Mouse (Mus musculus): Measurements from ENCODE around the gene Tcf3. TPM values are rescaled to one million over a fixed set of nuclear protein-coding genes. Genes with fewer than 3 reads are reported as not detected.

The Tcf3 gene
- polyA plus RNA-seq, 1 experiment from 2014 or later = 62.5 TPM

GRCm38 (mm10) chr10:80388731-80389130 is 44.7 kb downstream of the Tcf3 start:
- Histone ChIP-seq H3K4me3 (no peak overlapping the region), H3K9ac (no peak overlapping the region), H3K27ac (no peak overlapping the region), H3K27me3 (no peaks in the 10 kb centered on the region), H3K36me3 (peaks cover 53% of the 10 kb centered on the region), H3K4me2 (peak overlapping the region; percentile 91), H3K9me3 (no peaks in the 10 kb centered on the region), H3K4me1 (replicated peaks) (peaks cover 28% of the 10 kb centered on the region)
- ATAC-seq (ENCODE audit: low FRiP score) = no peak
- 30% methylated on average over 2 of the region's 2 CpGs for WGBS

DNA sequence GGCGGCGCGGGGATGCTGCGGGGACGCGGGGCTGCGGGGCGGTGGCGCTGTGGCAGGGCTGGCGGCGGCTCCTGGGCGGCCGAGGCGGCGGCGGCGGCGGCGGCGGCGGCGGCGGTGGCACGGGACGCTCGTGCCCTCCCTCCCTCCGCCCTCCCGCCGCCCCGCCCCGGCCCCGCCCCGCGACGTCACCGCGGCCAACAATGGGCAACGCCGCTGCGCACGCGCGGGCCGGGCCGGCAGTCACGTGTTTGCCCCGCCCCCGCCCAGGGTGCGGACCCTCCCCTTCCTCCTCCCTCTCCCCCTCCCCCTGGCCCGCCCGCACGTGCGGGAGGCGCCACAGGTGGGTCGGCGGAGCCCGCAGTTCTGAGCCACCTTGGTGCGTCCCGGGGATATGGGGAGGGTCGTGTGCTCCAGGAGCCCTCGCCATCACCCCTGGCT is 45.9 kb downstream of the Tcf3 start, which contains the start of gene Mex3d:
Gene Mex3d, minus strand, starts transcription at position 138 of the 438 bp plus-strand sequence.
- Histone ChIP-seq H3K27me3 (no peaks in the 10 kb centered on the region), H3K9ac (peak within 1 kb of the TSS; percentile 100), H3K4me3 (peak within 1 kb of the TSS; percentile 98), H3K4me2 (peak within 1 kb of the TSS; percentile 100), H3K36me3 (peaks cover 53% of the 10 kb centered on the region), H3K9me3 (no peaks in the 10 kb centered on the region), H3K4me1 (replicated peaks) (peaks cover 40% of the 10 kb centered on the region), H3K27ac (peak within 1 kb of the TSS; percentile 99)
- ATAC-seq (ENCODE audit: low FRiP score) = peak; percentile 41
- 0% methylated on average over 21 of the region's 61 CpGs for WGBS

GRCm38 (mm10) chr10:80386735-80387471 is 46.5 kb downstream of the Tcf3 start:
- peaks cover 46% of the 10 kb centered on the region for H3K4me1 ChIP-seq (replicated peaks)
- WGBS = under 1% methylated on average over 89 of the region's 94 CpGs
- no peaks in the 10 kb centered on the region for H3K27me3 ChIP-seq
- peak overlapping the region; percentile 100 for H3K9ac ChIP-seq
- H3K9me3 ChIP-seq = no peaks in the 10 kb centered on the region
- peak overlapping the region; percentile 98 for H3K4me3 ChIP-seq
- peaks cover 53% of the 10 kb centered on the region for H3K36me3 ChIP-seq
- no peak for ATAC-seq (ENCODE audit: low FRiP score)
- peak overlapping the region; percentile 99 for H3K27ac ChIP-seq
- peak overlapping the region; percentile 100 for H3K4me2 ChIP-seq

DNA sequence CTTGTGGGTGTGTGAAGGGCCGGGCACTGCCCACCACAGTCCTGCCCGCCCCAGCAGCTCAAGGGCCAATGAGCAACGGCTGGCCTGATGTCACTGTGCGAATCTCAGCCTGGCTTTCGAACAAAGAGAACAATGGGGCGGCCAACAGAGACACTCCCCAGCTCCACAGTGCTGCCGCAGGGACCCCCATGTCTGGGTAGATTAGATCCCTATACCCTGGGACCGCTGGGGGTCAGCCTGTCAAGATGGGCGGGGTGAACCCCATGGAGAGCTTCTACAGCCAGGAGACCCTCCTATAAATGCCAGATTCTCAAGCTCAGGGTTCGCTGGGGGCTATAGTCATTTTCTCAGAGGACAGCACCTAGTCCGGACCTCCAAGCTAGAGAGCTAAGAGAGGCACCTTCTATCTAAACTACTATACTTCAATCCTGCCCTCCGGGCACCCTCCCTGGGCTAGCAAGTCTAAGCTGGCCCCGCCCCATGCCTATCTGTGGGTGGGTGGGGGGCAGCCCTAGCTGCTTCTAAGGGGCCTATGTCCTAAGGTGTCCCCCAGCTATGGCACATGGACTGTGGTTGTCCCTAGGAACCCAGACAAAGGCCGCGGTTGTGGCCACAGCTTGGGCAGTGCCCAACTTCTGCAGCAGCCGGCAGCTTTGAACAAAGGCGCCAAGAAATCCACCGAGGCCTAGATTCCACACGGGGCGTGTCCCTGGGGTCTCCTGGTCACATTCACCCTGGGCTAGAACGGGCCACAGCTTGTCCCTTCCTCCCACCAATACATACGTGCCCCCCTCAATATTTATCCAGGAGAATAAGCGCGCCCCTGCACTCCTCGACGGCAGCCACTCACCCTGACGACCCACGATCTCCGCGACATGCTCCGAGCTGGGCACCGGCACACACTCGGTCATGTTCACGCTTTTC is 47.4 kb downstream of the Tcf3 start:
- Histone ChIP-seq H3K36me3 (peaks cover 53% of the 10 kb centered on the region), H3K27me3 (no peaks in the 10 kb centered on the region), H3K9me3 (no peaks in the 10 kb centered on the region), H3K27ac (peak overlapping the region; percentile 99), H3K9ac (peak overlapping the region; percentile 100), H3K4me2 (peak overlapping the region; percentile 100), H3K4me1 (replicated peaks) (peaks cover 53% of the 10 kb centered on the region), H3K4me3 (peak overlapping the region; percentile 98)
- ATAC-seq (ENCODE audit: low FRiP score) = peak; percentile 67
- WGBS = under 1% methylated on average over 34 of the region's 34 CpGs

- H3K9ac ChIP-seq = peak overlapping the region; percentile 100
- peak overlapping the region; percentile 99 for H3K27ac ChIP-seq
- no peaks in the 10 kb centered on the region for H3K9me3 ChIP-seq
- peak overlapping the region; percentile 100 for H3K4me2 ChIP-seq
- H3K4me1 ChIP-seq (replicated peaks) = peaks cover 57% of the 10 kb centered on the region
- 8% methylated on average over 7 of the region's 7 CpGs for WGBS
- ATAC-seq (ENCODE audit: low FRiP score) = 0 out of 2 replicates have a peak, but pooled peaks have one; percentile 8
- H3K27me3 ChIP-seq = no peaks in the 10 kb centered on the region
- peaks cover 51% of the 10 kb centered on the region for H3K36me3 ChIP-seq
- H3K4me3 ChIP-seq = peak overlapping the region; percentile 98
These were observed 48.1 kb downstream of the Tcf3 start for GRCm38 (mm10) chr10:80385310-80385709.

- Histone ChIP-seq H3K4me1 (replicated peaks) (peaks cover 57% of the 10 kb centered on the region), H3K9me3 (no peaks in the 10 kb centered on the region), H3K9ac (peak overlapping the region; percentile 100), H3K27me3 (no peaks in the 10 kb centered on the region), H3K4me2 (peak overlapping the region; percentile 100), H3K27ac (peak overlapping the region; percentile 99), H3K4me3 (peak overlapping the region; percentile 98), H3K36me3 (peaks cover 51% of the 10 kb centered on the region)
- WGBS = 62% methylated on average over 7 of the region's 7 CpGs
- ATAC-seq (ENCODE audit: low FRiP score) = no peak
These were observed 48.7 kb downstream of the Tcf3 start for GRCm38 (mm10) chr10:80384709-80385108.

DNA sequence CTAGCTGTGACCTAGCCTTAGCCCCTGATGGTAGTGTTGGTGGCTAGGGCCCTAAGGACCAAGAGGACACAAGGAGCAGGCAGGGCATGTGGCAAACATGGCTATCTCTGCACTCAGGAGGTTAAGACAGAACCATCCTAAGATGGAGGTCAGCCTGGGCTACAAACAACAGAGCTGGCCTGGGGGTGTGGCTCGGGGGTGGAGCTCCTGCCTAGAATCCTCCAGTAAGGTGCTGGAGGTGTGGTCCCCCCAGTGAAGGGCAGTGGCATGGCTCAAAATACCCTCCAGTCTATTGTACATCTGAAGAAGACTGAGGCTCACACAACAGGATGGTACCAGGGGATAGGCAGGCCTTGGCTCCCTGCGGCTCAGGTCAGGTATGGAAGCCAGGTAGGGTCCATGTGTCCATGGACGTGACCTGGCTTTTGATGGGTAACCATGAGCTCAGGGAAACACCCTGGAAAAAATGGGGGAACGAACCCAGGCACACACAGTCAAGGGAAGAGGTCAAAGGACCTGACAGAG is 49.3 kb downstream of the Tcf3 start:
- Histone ChIP-seq H3K4me3 (peak overlapping the region; percentile 98), H3K9me3 (no peaks in the 10 kb centered on the region), H3K27ac (peak overlapping the region; percentile 99), H3K4me2 (peak overlapping the region; percentile 100), H3K36me3 (peaks cover 55% of the 10 kb centered on the region), H3K27me3 (no peaks in the 10 kb centered on the region), H3K9ac (peak overlapping the region; percentile 100), H3K4me1 (replicated peaks) (peaks cover 57% of the 10 kb centered on the region)
- no peak for ATAC-seq (ENCODE audit: low FRiP score)
- 85% methylated on average over 4 of the region's 4 CpGs for WGBS

DNA sequence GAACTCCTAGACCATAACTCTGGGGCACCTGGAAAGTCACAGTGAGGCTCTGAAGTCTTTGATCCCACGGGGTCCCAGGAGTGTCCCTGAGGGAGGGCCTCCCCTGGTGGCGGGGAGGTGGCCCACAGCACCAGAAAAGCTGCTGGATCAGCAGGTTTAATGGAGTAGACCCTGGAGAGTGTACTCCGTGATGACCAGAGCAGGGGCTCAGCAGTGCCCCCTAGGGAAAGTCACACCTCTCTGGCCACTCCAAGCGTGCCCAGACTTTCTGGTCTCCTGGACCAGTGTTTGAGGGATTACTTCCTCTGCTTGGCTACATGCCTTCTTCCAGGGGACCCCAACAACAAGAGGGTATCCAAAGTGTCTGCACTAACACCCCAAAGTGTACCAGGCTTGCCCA is 50.0 kb downstream of the Tcf3 start:
- Histone ChIP-seq H3K4me3 (peak overlapping the region; percentile 98), H3K27me3 (no peaks in the 10 kb centered on the region), H3K4me1 (replicated peaks) (peaks cover 54% of the 10 kb centered on the region), H3K9me3 (no peaks in the 10 kb centered on the region), H3K9ac (peak overlapping the region; percentile 100), H3K27ac (peak overlapping the region; percentile 9; the same call in 1 of the 2 replicates), H3K36me3 (peaks cover 56% of the 10 kb centered on the region), H3K4me2 (peak overlapping the region; percentile 100)
- no peak for ATAC-seq (ENCODE audit: low FRiP score)
- WGBS = 52% methylated on average over 4 of the region's 4 CpGs

DNA sequence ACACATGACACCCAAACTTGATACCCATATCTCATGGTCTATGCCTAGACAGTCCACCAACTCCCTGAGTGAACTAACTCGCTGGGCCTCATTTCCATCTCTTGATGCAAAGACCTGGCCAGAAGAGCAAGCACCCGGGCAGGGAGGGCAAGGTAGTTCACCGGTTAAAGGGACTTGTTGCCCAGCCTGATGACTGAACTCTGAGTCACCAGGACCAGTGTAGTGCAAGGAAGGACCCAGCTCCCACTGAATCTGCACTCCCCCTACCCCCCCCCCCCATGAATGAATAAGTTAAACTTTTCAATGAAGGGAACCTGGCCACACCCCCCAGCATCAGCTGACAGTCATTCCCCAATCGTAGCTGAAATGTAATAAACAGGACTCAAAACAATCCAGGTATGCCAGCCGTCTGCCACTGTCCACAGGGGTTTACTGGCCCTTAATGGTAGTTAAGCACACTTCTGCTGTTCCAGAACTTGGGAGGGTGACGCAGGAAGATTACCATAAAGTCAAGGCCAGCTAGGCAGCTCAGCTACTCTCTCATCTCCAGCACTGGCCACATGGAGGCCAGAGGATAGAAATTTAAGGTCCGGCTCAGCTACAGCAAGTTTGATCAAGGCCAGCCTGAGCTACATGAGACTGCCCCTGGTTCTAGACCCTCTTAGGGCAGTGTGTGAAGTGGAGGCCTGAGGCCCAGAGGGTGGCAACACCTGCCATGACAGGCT is 50.6 kb downstream of the Tcf3 start:
- ATAC-seq (ENCODE audit: low FRiP score) = no peak
- Histone ChIP-seq H3K4me2 (peak overlapping the region; percentile 100), H3K9me3 (no peaks in the 10 kb centered on the region), H3K4me3 (peak overlapping the region; percentile 98), H3K27ac (no peak overlapping the region), H3K27me3 (no peaks in the 10 kb centered on the region), H3K4me1 (replicated peaks) (peaks cover 47% of the 10 kb centered on the region), H3K9ac (peak overlapping the region; percentile 100), H3K36me3 (peaks cover 56% of the 10 kb centered on the region)
- 87% methylated on average over 7 of the region's 7 CpGs for WGBS

GRCm38 (mm10) chr10:80377716-80378115 is 55.7 kb downstream of the Tcf3 start:
- 51% methylated on average over 10 of the region's 10 CpGs for WGBS
- Histone ChIP-seq H3K27me3 (0 out of 2 replicates have a peak, but pooled peaks cover 2% of the 10 kb centered on the region), H3K4me1 (replicated peaks) (peaks cover 19% of the 10 kb centered on the region), H3K4me3 (no peak overlapping the region), H3K4me2 (no peak overlapping the region), H3K36me3 (peaks cover 34% of the 10 kb centered on the region), H3K9ac (no peak overlapping the region), H3K27ac (no peak overlapping the region), H3K9me3 (no peaks in the 10 kb centered on the region)
- ATAC-seq (ENCODE audit: low FRiP score) = no peak

DNA sequence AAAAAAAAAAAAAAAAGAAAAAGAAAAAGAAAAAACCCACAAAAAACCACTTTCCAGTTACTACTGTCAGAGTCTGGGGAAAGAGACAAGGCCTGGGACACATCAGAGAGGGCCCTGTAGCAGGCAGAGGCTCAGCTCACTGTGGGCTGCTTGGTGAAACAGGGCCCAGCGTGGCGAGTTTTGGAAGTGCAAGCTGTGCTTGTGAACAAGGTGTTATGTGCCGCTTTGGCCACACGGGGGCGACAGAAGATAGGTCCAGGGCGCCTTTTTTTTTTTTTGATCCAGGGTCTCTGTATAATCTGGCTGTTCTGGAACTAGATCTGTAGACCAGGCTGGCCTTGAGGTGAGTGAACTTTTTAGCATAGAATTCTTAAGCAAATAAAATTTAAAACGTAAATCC is 57.3 kb downstream of the Tcf3 start:
- Histone ChIP-seq H3K9ac (no peak overlapping the region), H3K27me3 (0 out of 2 replicates have a peak, but pooled peaks cover 9% of the 10 kb centered on the region), H3K36me3 (peaks cover 19% of the 10 kb centered on the region), H3K27ac (no peak overlapping the region), H3K9me3 (no peaks in the 10 kb centered on the region), H3K4me2 (no peak overlapping the region), H3K4me3 (no peak overlapping the region), H3K4me1 (replicated peaks) (peaks cover 15% of the 10 kb centered on the region)
- ATAC-seq (ENCODE audit: low FRiP score) = no peak
- WGBS = 3% methylated on average over 7 of the region's 7 CpGs
